Mouse (Mus musculus): ENCODE measurements at regions not wholly inside any gene's neighbourhood (a gene's known extent, or its start where the extent isn't known, plus 50 kb on each side); places are given as distances from the start of the nearest gene placed in this dataset.
"Not testable (repeated sequence)": the region's sequence is repeated elsewhere in the genome, so short reads cannot be mapped to it uniquely, and the experiment has no call there.

DNA sequence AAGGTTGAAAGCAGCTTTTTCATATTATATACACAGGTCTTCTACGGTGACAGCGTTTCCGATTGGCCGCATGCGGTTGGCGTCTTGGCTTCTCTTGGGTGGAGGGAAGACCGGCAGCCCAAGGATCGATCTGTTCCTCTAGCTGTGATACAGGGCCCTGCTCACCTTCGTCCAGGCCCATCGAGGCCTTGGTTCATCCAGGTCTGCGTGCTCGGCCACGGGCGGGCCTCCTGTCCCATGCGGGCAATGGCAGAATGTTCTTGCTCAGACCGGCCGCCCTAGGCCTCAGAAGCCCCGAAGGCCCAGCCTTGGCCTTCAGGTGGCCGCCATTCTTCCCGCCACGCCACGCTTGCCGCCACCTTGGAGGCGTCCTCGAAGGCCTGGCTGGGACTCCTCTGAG is 194.4 kb upstream of the Ppp6c start:
- DNase-seq, result no peak

- DNase-seq, result no peak
Measured at GRCm38 (mm10) chr2:39400336-39400735, 174.1 kb upstream of the Ppp6c start.

GRCm38 (mm10) chr2:39399523-39399922 is 173.3 kb upstream of the Ppp6c start:
- DNase-seq, result no peak

DNA sequence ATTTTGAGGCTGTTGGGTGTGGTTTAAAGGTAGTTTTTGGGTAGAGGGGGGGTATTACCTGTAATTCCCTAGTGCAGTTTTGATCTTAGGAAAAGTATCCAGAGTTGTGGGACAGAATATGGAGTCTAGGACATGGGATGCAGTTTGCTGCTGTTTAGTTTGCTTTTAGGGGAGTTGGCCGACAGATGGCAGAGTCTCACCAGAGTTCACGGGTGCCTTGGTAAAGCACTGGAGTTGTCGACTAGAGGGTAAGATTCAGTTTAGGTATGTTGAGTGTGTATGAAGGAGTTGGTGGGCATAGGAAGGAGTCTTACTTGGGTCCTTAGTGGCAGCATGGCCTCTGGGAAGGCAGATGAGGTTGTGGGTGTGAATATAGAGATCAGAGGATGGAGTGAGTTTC is 168.4 kb upstream of the Ppp6c start:
- DNase-seq, result no peak

DNA sequence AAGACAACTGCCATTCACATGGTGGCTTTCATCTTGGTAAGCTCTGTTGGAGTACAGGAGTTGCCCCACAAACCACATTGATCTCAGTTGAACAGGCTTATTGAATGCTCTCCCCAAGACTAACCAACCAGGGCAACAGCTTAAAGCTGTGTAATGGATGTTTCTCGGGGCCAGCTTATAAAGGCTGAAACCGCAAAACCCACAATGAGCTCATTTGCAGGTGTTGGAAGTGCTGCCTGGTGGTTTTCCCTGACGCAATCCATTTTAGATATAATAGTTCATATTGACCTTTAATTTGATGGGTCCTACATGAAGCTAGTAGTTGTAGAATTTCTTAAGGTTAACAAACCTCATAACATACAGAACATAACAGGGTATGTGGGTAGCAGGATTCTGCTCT is 151.0 kb upstream of the Ppp6c start:
- no peak for DNase-seq

- peak; percentile 95 for DNase-seq
Measured at GRCm38 (mm10) chr2:39373068-39373779, 147.0 kb upstream of the Ppp6c start.

DNA sequence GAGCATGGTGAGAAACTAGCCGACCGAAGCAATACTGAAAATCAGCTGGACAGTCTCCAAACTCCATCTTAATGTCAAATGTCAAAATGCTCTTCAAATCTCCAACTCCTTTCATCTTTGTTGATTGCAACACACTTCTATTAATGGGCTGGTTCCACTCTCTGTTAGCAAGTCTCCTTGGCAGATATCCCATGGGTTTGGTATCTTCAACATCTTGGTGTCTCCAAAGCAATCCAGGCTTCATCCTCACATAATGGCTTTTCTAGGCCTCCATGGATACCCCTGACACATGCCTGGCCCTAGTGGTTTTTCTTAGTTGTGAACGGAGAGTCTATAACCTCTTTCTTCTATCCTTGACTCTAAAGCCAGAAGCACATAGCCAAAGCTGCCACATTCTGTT is 118.0 kb upstream of the Ppp6c start:
- no peak for DNase-seq

GRCm38 (mm10) chr2:39340406-39340805 is 114.2 kb upstream of the Ppp6c start:
- no peak for DNase-seq

GRCm38 (mm10) chr2:39338832-39339649 is 112.8 kb upstream of the Ppp6c start:
- DNase-seq, result no peak

- DNase-seq, result peak; percentile 18
Measured at GRCm38 (mm10) chr2:39337524-39337923, 111.3 kb upstream of the Ppp6c start.

- DNase-seq, result no peak
Measured at GRCm38 (mm10) chr2:39325715-39326493, 99.7 kb upstream of the Ppp6c start.

DNA sequence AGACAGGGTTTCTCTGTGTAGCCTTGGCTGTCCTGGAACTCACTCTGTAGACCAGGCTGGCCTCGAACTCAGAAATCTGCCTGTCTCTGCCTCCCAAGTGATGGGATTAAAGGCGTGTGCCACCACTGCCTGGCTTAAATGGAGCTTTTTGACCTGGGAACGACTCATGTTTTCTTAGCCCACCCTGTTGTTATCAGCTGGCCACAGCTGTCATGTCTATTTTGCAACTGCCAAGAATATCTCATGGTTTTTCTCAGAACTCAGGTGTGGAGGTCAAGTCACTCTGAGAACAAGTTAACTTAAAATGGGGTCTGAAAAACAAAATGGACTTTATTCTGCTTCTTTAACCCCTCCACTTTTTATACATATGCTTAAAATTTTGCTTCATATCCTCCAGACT is 98.9 kb upstream of the Ppp6c start:
- not testable (repeated sequence) for DNase-seq

- DNase-seq, result no peak
Measured at GRCm38 (mm10) chr2:39299798-39300382, 73.6 kb upstream of the Ppp6c start.

DNA sequence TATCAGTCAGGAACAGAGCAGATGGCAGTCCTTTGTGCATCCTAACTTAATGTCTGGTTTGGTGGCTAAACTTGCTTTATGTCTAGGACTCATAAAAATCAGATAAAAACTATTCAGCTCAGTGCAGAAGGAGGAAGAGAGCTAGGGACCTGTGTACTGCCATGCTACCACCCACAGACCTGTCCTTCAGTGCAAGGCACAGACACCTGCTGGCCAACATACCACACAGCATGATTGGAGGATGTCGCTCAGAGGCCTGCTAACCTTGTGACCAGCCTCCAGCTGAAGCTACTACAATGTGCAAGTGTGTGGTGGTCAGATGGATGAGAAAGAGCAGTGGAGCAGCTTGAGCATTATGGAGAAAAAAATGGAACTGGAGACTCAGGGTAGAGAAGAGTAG is 73.0 kb upstream of the Ppp6c start:
- DNase-seq, result no peak

DNA sequence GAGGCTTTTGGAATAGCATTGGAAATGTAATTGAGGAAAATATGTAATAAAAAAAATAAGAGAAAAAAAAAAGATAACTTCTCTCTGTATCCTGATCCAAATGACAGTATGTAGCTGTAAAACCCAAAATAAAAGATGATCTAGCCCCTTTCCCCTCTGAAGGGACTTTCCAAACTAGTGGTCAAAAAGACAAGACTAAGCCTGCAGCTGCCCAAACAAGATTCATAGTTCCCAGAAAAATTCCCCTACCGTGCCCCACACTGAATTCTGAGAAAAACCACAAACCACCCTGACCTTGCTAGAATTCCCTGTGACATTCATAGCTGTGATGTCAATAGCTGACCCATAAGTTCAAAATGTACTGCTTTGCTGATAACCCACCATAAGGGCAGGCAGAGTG is 69.2 kb upstream of the Ppp6c start:
- DNase-seq, result no peak

DNA sequence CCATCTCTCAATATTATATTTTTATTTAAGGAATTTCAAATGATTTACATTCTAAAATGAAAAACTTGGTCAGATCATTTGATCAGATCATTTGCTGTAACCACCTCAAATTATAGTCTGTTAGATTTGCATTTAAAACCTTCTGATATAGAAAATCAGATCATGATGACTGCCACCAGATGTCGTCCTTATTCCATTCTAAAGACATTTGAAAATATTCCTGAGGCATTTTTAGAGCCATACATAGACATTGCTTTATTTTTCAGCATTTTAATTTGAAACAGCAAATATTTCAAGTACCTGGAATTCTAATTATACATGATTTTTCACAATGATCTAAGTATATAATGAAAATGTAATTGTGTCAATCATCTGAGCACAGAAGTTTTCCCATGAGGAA is 52.0 kb upstream of the Ppp6c start:
- DNase-seq, result no peak
